Mouse (Mus musculus) stomach, embryonic 14.5 days (tissue): ENCODE results near the gene Pdk1. TPM values are rescaled to one million over a fixed set of nuclear protein-coding genes. Genes with fewer than 3 reads are reported as not detected.

ENCODE experiments used
- ATAC-seq: fragments of 200-750 bp; cut with Nextera tagmentation; 2 replicates; pipeline ENCODE4 v1.8.0; 2017; ENCODE audit warnings: low read depth, moderate TSS enrichment; ENCODE audit not compliant: insufficient number of reproducible peaks, insufficient read depth, low FRiP score
- H3K27ac ChIP-seq: fragments of 300-500 bp; sonication (generic); 2 replicates; pipeline ENCODE4 v1.5.1; 2014; ENCODE audit warnings: mild to moderate bottlenecking, low read length, moderate library complexity, mixed read lengths
- H3K27me3 ChIP-seq: fragments of 300-500 bp; sonication (generic); 2 replicates; pipeline ENCODE4 v1.6.1; 2014; ENCODE audit warnings: low read length, control low read depth, mixed read lengths; ENCODE audit not compliant: control insufficient read depth, insufficient read depth
- H3K36me3 ChIP-seq: fragments of 300-500 bp; sonication (generic); 2 replicates; pipeline ENCODE4 v1.6.1; 2014; ENCODE audit warnings: mild to moderate bottlenecking, control low read depth, low read length, moderate library complexity, mixed read lengths; ENCODE audit not compliant: control insufficient read depth, insufficient read depth
- H3K4me1 ChIP-seq: fragments of 300-500 bp; sonication (generic); 2 replicates; pipeline ENCODE4 v1.6.1; 2014; ENCODE audit warnings: low read length, control low read depth, mixed read lengths; ENCODE audit not compliant: control insufficient read depth, insufficient read depth
- H3K4me2 ChIP-seq: fragments of 300-500 bp; sonication (generic); replicated peaks from 2 replicates; pipeline ENCODE4 v1.6.1; 2014; ENCODE audit warnings: low read depth, low read length, control low read depth
- H3K4me3 ChIP-seq: fragments of 300-500 bp; sonication (generic); 2 replicates; pipeline ENCODE4 v1.5.1; 2014; ENCODE audit warnings: low read depth, low read length, control low read depth
- H3K9ac ChIP-seq: fragments of 300-500 bp; sonication (generic); replicated peaks from 2 replicates; pipeline ENCODE4 v1.6.1; 2014; ENCODE audit warnings: low read depth, mild to moderate bottlenecking, control low read depth, low read length, moderate library complexity, mixed read lengths
- H3K9me3 ChIP-seq: fragments of 300-500 bp; sonication (generic); 2 replicates; pipeline ENCODE4 v1.6.1; 2016; ENCODE audit warnings: low read depth, low read length, control low read depth; ENCODE audit not compliant: control insufficient read depth
- WGBS: fragments of 180-500 bp; shearing (Covaris S2); extraction: QIAGEN DNeasy Blood & Tissue Kit; methylation state at CpG from one replicate; pipeline ENCODE4 v1.1.7; 2014; 5-methylcytosine and 5-hydroxymethylcytosine counted together
- polyA plus RNA-seq: library from polyadenylated mRNA; unstranded; fragments of >200 nt; fragmentation: Nextera tagmentation; extraction: Ambion mirVana; gene quantifications from 2 replicates; pipeline ENCODE4 v1.2.1, GENCODE M21; 2014

Pdk1 gene
- polyA plus RNA-seq, 1 experiment from 2014 or later = 71.6 TPM

GRCm38 (mm10) chr2:71867019-71867418 lies 6.0 kb upstream of the Pdk1 start:
- ATAC-seq = no peak
- H3K9ac ChIP-seq = no peak overlapping the region
- no peak overlapping the region for H3K4me3 ChIP-seq
- H3K4me2 ChIP-seq = no peak overlapping the region
- H3K36me3 ChIP-seq = no peaks in the 10 kb centered on the region
- no peaks in the 10 kb centered on the region for H3K4me1 ChIP-seq
- H3K27me3 ChIP-seq = no peaks in the 10 kb centered on the region
- H3K9me3 ChIP-seq = no peaks in the 10 kb centered on the region
- H3K27ac ChIP-seq = no peak overlapping the region
- WGBS = 72% methylated on average over 3 of the region's 3 CpGs

GRCm38 (mm10) chr2:71867480-71867879 lies 5.5 kb upstream of the Pdk1 start:
- Histone ChIP-seq H3K27ac (no peak overlapping the region), H3K4me1 (no peaks in the 10 kb centered on the region), H3K4me3 (no peak overlapping the region), H3K9me3 (no peaks in the 10 kb centered on the region), H3K4me2 (no peak overlapping the region), H3K9ac (no peak overlapping the region), H3K36me3 (no peaks in the 10 kb centered on the region), H3K27me3 (no peaks in the 10 kb centered on the region)
- no peak for ATAC-seq
- WGBS = 35% methylated on average over 5 of the region's 5 CpGs

DNA sequence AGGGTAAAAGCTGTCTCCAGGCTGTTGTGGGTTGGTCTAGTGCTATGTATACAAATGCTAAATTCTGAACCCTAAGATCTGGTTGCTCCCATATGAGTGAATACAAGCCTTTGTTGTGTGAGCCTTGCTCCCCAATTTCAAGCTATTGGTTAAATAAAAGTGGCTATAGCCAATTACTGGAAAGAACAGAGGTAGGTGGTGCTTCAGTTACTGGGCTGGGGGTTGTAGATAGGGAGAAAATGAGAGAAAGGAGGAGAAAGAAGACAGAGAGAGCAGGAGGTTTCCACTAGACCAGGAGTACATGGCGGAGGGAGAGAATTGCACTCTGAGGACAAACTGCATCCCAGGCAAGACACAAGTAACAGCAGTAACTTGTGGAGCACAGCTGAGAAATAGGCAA lies 4.8 kb upstream of the Pdk1 start:
- H3K4me3 ChIP-seq = no peak overlapping the region
- H3K36me3 ChIP-seq = no peaks in the 10 kb centered on the region
- no peak overlapping the region for H3K4me2 ChIP-seq
- ATAC-seq = no peak
- 85% methylated on average over 1 of the region's 1 CpGs for WGBS
- H3K27me3 ChIP-seq = no peaks in the 10 kb centered on the region
- H3K27ac ChIP-seq = no peak overlapping the region
- no peaks in the 10 kb centered on the region for H3K9me3 ChIP-seq
- H3K9ac ChIP-seq = no peak overlapping the region
- H3K4me1 ChIP-seq = no peaks in the 10 kb centered on the region

- peak overlapping the region; percentile 83; the same call in 1 of the 2 replicates for H3K4me3 ChIP-seq
- H3K27me3 ChIP-seq = no peaks in the 10 kb centered on the region
- no peaks in the 10 kb centered on the region for H3K9me3 ChIP-seq
- no peaks in the 10 kb centered on the region for H3K4me1 ChIP-seq
- no peak overlapping the region for H3K9ac ChIP-seq
- H3K36me3 ChIP-seq = no peaks in the 10 kb centered on the region; the same call in 1 of the 2 replicates
- H3K27ac ChIP-seq = peak overlapping the region; percentile 98; the same call in 1 of the 2 replicates
- 75% methylated on average over 10 of the region's 10 CpGs for WGBS
- no peak for ATAC-seq
- peak overlapping the region; percentile 91 for H3K4me2 ChIP-seq
These were observed 883 bp upstream of the Pdk1 start for GRCm38 (mm10) chr2:71872141-71872540.

DNA sequence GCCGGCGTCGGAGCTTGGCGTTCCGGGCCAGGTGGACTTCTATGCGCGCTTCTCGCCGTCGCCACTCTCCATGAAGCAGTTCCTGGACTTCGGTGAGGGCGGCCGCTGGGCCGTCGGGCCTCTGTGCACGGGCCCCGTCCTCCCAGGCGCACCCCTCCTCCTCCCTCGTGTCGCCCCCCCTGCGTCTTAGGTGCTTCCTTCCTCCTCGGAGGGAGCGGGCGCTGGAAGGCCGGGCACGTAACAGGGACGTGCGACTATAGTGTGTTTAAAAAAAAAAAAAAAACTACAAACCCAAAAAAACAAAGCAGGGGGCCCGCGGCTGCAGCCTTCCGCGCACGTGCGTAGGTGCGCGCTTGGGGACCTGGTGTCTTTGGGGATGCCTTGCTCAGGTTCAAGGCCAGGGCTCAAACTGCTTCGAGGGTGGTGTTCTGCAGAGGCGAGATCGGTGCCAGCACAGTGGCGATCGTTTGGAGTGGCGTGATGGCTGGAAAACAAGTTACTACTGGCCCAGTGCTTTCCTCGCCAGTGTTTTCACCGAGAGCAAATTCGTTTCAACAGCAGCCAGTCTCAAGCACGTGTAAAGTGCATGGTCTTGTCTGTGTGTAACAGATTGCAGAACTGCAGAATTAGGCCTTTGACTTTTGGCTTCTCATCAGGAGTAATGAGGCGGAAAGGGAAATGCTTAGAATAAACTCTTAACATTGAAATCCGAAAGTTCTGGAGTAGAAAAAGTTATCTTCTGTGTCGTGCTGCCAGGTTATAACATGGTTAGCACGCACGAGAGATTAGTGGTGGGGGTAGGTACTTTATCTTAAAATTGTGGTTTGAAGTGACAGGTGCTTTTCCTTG lies 674 bp downstream of the Pdk1 start:
- Histone ChIP-seq H3K27me3 (no peaks in the 10 kb centered on the region), H3K4me2 (peak overlapping the region; percentile 91), H3K36me3 (no peaks in the 10 kb centered on the region; the same call in 1 of the 2 replicates), H3K9ac (peak overlapping the region; percentile 68), H3K4me1 (no peaks in the 10 kb centered on the region), H3K4me3 (peak overlapping the region; percentile 83), H3K9me3 (no peaks in the 10 kb centered on the region), H3K27ac (peak overlapping the region; percentile 98)
- peak; percentile 66 for ATAC-seq
- WGBS = 2% methylated on average over 50 of the region's 51 CpGs

DNA sequence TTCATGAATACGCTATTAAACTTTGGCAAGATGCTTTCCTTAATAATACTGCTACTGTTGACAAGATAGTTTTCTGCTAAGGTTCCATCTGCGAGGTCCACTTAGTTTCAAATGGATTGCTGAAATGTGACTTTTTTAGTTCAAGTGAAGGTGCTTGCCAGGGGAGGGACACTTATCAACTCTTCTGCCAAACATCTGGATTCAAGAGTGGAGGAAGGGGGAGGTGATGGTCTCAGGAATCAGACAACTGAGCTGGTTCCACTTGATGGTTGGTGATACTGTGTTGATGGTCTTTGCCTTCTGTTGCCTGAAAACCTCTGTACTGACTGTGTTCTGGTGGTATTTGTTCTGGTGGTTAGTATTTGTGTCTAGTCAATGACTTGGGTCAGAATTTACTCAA lies 1.4 kb downstream of the Pdk1 start:
- Histone ChIP-seq H3K4me1 (no peaks in the 10 kb centered on the region), H3K27ac (no peak overlapping the region), H3K27me3 (no peaks in the 10 kb centered on the region), H3K9ac (no peak overlapping the region), H3K36me3 (no peaks in the 10 kb centered on the region; the same call in 1 of the 2 replicates), H3K4me2 (peak overlapping the region; percentile 91), H3K4me3 (peak overlapping the region; percentile 83), H3K9me3 (no peaks in the 10 kb centered on the region)
- ATAC-seq = no peak
- 70% methylated on average over 2 of the region's 2 CpGs for WGBS

DNA sequence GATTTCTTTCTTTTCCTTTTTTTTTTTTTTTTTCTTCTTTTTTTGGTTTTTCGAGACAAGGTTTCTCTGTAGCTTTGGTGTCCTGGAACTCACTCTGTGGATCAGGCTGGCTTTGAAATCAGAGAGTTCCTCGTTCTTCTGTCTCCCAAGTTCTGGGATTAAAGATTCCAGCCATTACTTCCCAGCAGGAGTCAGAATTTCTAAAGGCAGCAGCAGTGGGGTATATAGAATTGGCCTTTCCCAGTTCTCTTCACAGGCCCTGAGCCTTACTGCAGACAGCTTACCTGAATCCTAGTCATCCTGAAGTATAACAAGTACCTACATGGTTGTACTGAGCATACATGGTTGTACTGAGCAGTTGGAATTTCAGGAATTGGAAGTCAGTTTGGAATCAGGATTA lies 1.8 kb downstream of the Pdk1 start:
- H3K4me3 ChIP-seq = no peak overlapping the region
- WGBS = 77% methylated on average over 2 of the region's 2 CpGs

DNA sequence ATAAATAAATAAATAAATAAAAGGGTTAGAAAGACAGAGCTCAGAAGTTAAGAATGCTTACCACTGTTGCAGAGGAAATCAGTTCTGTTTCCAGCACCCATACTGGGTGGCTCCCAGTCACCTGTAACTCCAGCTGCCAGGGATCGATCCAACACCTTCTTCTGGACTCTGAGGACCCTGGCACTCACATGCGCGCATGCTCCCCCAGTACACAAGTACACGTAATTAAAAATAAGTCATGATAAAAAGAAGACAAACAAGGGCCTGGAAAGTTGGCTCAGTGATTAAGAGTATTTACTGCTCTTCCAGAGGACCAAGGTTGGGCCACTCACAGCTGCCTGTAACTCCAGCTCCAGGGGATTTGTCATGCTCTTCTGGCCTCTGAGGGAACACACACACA lies 4.8 kb downstream of the Pdk1 start:
- peaks cover 10% of the 10 kb centered on the region; the same call in 1 of the 2 replicates for H3K36me3 ChIP-seq
- no peak overlapping the region for H3K27ac ChIP-seq
- H3K4me3 ChIP-seq = no peak overlapping the region
- H3K4me1 ChIP-seq = no peaks in the 10 kb centered on the region
- H3K9ac ChIP-seq = no peak overlapping the region
- ATAC-seq = no peak
- no peak overlapping the region for H3K4me2 ChIP-seq
- 89% methylated on average over 4 of the region's 4 CpGs for WGBS
- no peaks in the 10 kb centered on the region for H3K9me3 ChIP-seq
- H3K27me3 ChIP-seq = no peaks in the 10 kb centered on the region

More for the DNA sequence above, 1.8 kb downstream of the Pdk1 start:
- no peak overlapping the region for H3K9ac ChIP-seq
- H3K36me3 ChIP-seq = no peaks in the 10 kb centered on the region; the same call in 1 of the 2 replicates
- no peaks in the 10 kb centered on the region for H3K4me1 ChIP-seq
- H3K27me3 ChIP-seq = no peaks in the 10 kb centered on the region
- H3K27ac ChIP-seq = no peak overlapping the region
- no peak for ATAC-seq
- no peaks in the 10 kb centered on the region for H3K9me3 ChIP-seq
- 0 out of 2 replicates have a peak overlapping the region, but pooled peaks have one; percentile 91 for H3K4me2 ChIP-seq
